Mouse (Mus musculus): ENCODE results near the gene Tmigd3. TPM values are rescaled to one million over a fixed set of nuclear protein-coding genes. Genes with fewer than 3 reads are reported as not detected.

Gene Tmigd3
- polyA plus RNA-seq, 1 experiment = 0.15 TPM

DNA sequence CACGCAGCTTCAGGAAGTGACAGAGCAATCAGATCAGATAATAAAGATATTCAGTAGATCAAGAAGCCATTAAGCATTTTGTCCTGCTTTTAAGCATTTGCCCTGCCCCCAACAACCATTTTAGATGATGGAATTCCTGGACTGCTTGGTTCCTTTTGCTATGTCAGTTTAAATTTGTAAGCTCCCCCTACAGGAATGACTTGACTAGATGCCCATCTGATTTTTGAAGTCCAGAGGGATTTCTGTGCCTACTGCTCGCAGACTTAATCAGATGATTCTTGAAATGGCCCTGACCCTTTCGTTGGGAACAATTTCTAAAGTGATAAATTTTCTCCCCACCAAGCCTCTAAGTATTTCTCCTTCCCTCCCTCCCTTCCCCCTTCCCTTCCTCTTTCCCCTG lies 1.9 kb downstream of the Tmigd3 start:
- Histone ChIP-seq H3K4me3 (ENCODE audit: insufficient read depth, low read length) (no peak overlapping the region), H3K4me1 (ENCODE audit: control insufficient read depth, insufficient read depth, low read length) (peaks cover 2% of the 10 kb centered on the region), H3K27ac (ENCODE audit: insufficient read depth, low read length) (0 out of 2 replicates have a peak overlapping the region, but pooled peaks have one; percentile 1)
- TF ChIP-seq POLR2A (IDR thresholded peaks at IDR 0.05; ENCODE audit: extremely low read depth, insufficient read depth, low read length) = no peak
- TF ChIP-seq CTCF (IDR thresholded peaks at IDR 0.05; ENCODE audit: extremely low read depth, insufficient read depth, low read length) = no peak

GRCm38 (mm10) chr3:105873451-105874445 lies 3.0 kb downstream of the Tmigd3 start:
- Histone ChIP-seq H3K4me1 (ENCODE audit: control insufficient read depth, insufficient read depth, low read length) (peaks cover 2% of the 10 kb centered on the region), H3K4me3 (ENCODE audit: insufficient read depth, low read length) (no peak overlapping the region), H3K27ac (ENCODE audit: insufficient read depth, low read length) (no peak overlapping the region)
- TF ChIP-seq CTCF (IDR thresholded peaks at IDR 0.05; ENCODE audit: extremely low read depth, insufficient read depth, low read length) = no peak
- TF ChIP-seq POLR2A (IDR thresholded peaks at IDR 0.05; ENCODE audit: extremely low read depth, insufficient read depth, low read length) = no peak

DNA sequence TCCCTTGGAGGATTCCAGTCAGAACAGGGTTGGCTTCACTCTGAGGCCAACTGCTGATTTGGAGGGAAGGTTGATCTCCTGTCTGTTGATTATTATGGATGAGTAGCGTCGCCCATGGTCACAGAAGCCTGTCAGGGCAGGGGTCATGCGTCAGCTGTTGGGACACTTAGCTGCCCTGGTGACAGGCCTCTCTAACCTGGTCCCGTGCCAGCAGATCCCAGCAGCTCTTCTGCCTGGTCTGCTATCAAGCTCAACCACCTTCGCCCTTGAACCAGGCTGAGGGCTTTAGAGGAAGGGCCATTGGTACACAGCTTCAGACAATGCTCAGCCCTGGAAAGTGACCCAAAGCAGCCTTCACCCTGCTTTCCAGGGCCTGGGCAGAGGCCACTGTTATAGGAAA lies 5.3 kb downstream of the Tmigd3 start:
- no peak for TF ChIP-seq POLR2A (IDR thresholded peaks at IDR 0.05; ENCODE audit: extremely low read depth, insufficient read depth, low read length)
- TF ChIP-seq CTCF (IDR thresholded peaks at IDR 0.05; ENCODE audit: extremely low read depth, insufficient read depth, low read length) = no peak
- H3K4me3 ChIP-seq (ENCODE audit: insufficient read depth, low read length) = no peak overlapping the region
- H3K27ac ChIP-seq (ENCODE audit: insufficient read depth, low read length) = no peak overlapping the region
- peaks cover 2% of the 10 kb centered on the region for H3K4me1 ChIP-seq (ENCODE audit: control insufficient read depth, insufficient read depth, low read length)

GRCm38 (mm10) chr3:105877252-105877803 lies 6.6 kb downstream of the Tmigd3 start:
- Histone ChIP-seq H3K4me1 (ENCODE audit: control insufficient read depth, insufficient read depth, low read length) (peaks cover 1% of the 10 kb centered on the region), H3K4me3 (ENCODE audit: insufficient read depth, low read length) (no peak overlapping the region), H3K27ac (ENCODE audit: insufficient read depth, low read length) (no peak overlapping the region; the same call in 1 of the 2 replicates)
- TF ChIP-seq POLR2A (IDR thresholded peaks at IDR 0.05; ENCODE audit: extremely low read depth, insufficient read depth, low read length) = no peak
- TF ChIP-seq CTCF (IDR thresholded peaks at IDR 0.05; ENCODE audit: extremely low read depth, insufficient read depth, low read length) = no peak

- TF ChIP-seq POLR2A (IDR thresholded peaks at IDR 0.05; ENCODE audit: extremely low read depth, insufficient read depth, low read length) (no peak), CTCF (IDR thresholded peaks at IDR 0.05; ENCODE audit: extremely low read depth, insufficient read depth, low read length) (no peak)
- H3K4me1 ChIP-seq (ENCODE audit: control insufficient read depth, insufficient read depth, low read length) = no peaks in the 10 kb centered on the region
- H3K27ac ChIP-seq (ENCODE audit: insufficient read depth, low read length) = no peak overlapping the region
- no peak overlapping the region for H3K4me3 ChIP-seq (ENCODE audit: insufficient read depth, low read length)
Observed at GRCm38 (mm10) chr3:105877919-105878318, 7.2 kb downstream of the Tmigd3 start.

DNA sequence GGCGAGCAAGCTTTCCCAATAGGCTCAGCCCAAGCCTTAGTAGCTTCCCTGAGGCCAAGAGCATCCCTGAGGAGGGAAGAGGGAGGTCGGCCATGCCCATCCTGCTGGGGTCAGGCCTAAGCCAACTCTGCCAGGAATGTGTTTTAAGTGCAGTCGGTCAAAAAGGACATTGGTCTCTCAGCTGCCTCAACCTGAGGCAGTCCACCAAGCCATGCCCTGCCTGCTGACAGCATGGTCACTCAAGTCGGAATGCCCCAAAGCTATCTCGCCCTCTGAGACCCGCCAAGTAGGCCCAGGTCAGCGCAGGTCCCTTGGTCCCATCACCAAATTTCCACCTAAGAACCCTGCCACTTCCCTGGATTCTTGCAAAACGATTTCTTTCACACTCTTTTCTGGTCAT lies 8.0 kb downstream of the Tmigd3 start:
- H3K4me3 ChIP-seq (ENCODE audit: insufficient read depth, low read length) = no peak overlapping the region
- no peak overlapping the region for H3K27ac ChIP-seq (ENCODE audit: insufficient read depth, low read length)
- H3K4me1 ChIP-seq (ENCODE audit: control insufficient read depth, insufficient read depth, low read length) = no peaks in the 10 kb centered on the region
- TF ChIP-seq POLR2A (IDR thresholded peaks at IDR 0.05; ENCODE audit: extremely low read depth, insufficient read depth, low read length) (no peak), CTCF (IDR thresholded peaks at IDR 0.05; ENCODE audit: extremely low read depth, insufficient read depth, low read length) (no peak)

GRCm38 (mm10) chr3:105880419-105880818 lies 9.7 kb downstream of the Tmigd3 start:
- H3K4me3 ChIP-seq (ENCODE audit: insufficient read depth, low read length) = no peak overlapping the region
- H3K27ac ChIP-seq (ENCODE audit: insufficient read depth, low read length) = no peak overlapping the region
- no peak for TF ChIP-seq CTCF (IDR thresholded peaks at IDR 0.05; ENCODE audit: extremely low read depth, insufficient read depth, low read length)
- no peak for TF ChIP-seq POLR2A (IDR thresholded peaks at IDR 0.05; ENCODE audit: extremely low read depth, insufficient read depth, low read length)
- H3K4me1 ChIP-seq (ENCODE audit: control insufficient read depth, insufficient read depth, low read length) = no peaks in the 10 kb centered on the region

DNA sequence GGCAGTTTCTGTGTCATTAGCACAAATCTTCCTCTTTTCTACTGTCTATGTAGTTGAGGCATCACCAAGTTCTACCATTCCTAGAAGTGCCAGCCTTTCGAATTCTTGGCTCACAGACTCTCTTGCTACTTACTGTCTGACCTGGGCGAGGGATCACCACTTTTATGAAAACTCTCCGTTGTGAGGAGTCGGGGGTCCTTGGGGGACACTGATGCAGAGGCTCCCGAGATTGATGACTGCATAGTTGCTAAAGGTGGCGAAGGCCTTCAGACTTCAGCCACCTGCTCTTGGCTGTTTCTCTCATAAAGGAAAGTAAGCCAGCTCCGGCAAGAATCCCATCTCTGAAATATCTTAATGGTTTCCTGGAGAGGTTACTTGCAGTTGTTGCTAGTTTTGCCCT lies 11.4 kb downstream of the Tmigd3 start:
- H3K4me3 ChIP-seq (ENCODE audit: insufficient read depth, low read length) = no peak overlapping the region
- no peak overlapping the region for H3K27ac ChIP-seq (ENCODE audit: insufficient read depth, low read length)
- H3K4me1 ChIP-seq (ENCODE audit: control insufficient read depth, insufficient read depth, low read length) = no peaks in the 10 kb centered on the region
- no peak for TF ChIP-seq CTCF (IDR thresholded peaks at IDR 0.05; ENCODE audit: extremely low read depth, insufficient read depth, low read length)
- TF ChIP-seq POLR2A (IDR thresholded peaks at IDR 0.05; ENCODE audit: extremely low read depth, insufficient read depth, low read length) = no peak

GRCm38 (mm10) chr3:105883111-105883510 lies 12.4 kb downstream of the Tmigd3 start:
- Histone ChIP-seq H3K27ac (ENCODE audit: insufficient read depth, low read length) (no peak overlapping the region), H3K4me1 (ENCODE audit: control insufficient read depth, insufficient read depth, low read length) (no peaks in the 10 kb centered on the region), H3K4me3 (ENCODE audit: insufficient read depth, low read length) (no peak overlapping the region)
- no peak for TF ChIP-seq CTCF (IDR thresholded peaks at IDR 0.05; ENCODE audit: extremely low read depth, insufficient read depth, low read length)
- TF ChIP-seq POLR2A (IDR thresholded peaks at IDR 0.05; ENCODE audit: extremely low read depth, insufficient read depth, low read length) = no peak
